Mouse (Mus musculus): ENCODE measurements around the gene Parp3. TPM values are rescaled to one million over a fixed set of nuclear protein-coding genes. Genes with fewer than 3 reads are reported as not detected.

Gene Parp3
- polyA plus RNA-seq, 3 experiments from 2014 or later = 32.4 to 68.7 (median 54.1) TPM

DNA sequence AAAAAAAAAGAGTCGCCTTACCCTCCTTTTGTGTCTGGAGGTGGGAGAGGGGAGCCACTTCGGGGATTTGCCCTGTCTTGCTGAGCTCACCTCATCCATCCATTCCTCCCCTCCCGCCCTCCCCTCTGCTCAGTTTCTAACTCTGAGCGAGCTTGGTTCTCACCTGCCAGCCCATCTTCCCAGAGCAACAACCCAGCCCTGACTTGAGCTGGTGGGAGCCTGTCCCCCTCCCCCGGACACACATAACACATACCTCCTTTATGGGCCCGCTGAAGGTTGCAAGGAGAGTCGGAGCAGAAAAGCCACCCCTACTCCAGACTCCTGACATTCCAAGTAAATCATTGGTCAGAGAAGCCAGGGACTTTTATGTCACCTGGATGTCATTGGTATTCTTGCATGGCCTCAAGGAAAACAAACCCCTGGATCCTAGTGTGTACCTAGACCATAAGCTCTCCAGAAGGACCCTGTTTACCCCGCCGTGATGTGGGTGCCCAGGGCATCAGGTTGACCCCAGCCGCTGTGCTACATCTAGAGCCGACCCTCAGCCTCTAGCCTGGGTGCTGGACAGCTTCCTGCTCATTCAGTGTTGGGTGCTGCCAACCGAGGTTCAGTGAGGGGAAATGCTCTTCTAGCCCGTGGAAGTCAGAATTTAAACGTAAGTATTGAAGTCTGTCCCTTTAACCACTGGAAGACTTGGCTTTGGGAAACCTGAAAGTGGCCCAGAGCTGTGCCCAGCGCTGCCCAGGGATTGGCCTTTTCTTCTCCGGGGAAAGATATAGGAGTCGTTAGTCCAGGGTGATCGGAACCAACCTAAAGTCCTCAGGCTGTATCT is 55.5 kb downstream of the Parp3 start:
- no peak for ATAC-seq

DNA sequence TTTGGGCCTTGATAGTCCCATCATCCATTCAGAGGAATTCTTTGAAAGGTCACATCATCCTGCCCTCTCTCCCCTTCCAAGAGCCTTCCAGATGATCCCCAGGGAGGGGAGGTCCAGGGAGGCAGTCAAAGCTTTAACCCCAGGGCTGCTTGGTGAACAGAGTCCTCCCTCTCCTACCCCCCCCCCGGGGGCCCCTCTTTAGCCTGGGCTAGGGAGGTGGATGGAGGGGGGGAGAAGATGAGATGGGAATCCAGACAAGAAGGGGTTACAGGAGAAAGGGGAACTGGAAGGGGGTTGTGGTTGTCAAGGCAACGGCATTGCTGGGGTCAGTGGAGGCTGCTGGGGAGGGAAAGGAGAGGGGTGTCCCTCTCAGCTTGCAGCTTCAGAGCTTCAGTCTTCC is 56.1 kb downstream of the Parp3 start:
- ATAC-seq = no peak

Other genes starting within 250 kb of the Parp3 start
- 10 to 100 TPM; 40.5 to 69.7 (median 54.7) TPM for gene Alas1, start 228.3 kb downstream of the Parp3 start, polyA plus RNA-seq (2017; shearing (Covaris generic))
- 10 to 100 TPM in 1 of 3 experiments, 1 to 10 TPM in 2; 3.6 to 21.4 (median 4.8) TPM for gene Poc1a, start 195.9 kb downstream of the Parp3 start, polyA plus RNA-seq (2017; shearing (Covaris generic))
- gene Dusp7, start 108.3 kb downstream of the Parp3 start, polyA plus RNA-seq (2017; shearing (Covaris generic)) = 10 to 100 TPM; 20.2 to 22.2 (median 21.4) TPM
- 1,000 to 10,000 TPM; 1,038 to 1,832 (median 1,102) TPM for gene Rpl29, start 47.5 kb downstream of the Parp3 start, polyA plus RNA-seq (2017; shearing (Covaris generic))
- gene Acy1, start 38.6 kb downstream of the Parp3 start, polyA plus RNA-seq (2017; shearing (Covaris generic)) = 10 to 100 TPM in 1 of 3 experiments, 1 to 10 TPM in 2; 8.9 to 14.6 (median 9.4) TPM
- 10 to 100 TPM in 2 of 3 experiments, 1 to 10 TPM in 1; 6.3 to 17.6 (median 12.6) TPM for gene Abhd14b, start 29.5 kb downstream of the Parp3 start, polyA plus RNA-seq (2017; shearing (Covaris generic))
- gene Abhd14a, start 29.3 kb downstream of the Parp3 start, polyA plus RNA-seq (2017; shearing (Covaris generic)) = 10 to 100 TPM in 2 of 3 experiments, 1 to 10 TPM in 1; 8.1 to 14.9 (median 14.4) TPM
- 1 to 10 TPM; 4.1 to 5.0 (median 4.4) TPM for gene Pcbp4, start 23.7 kb downstream of the Parp3 start, polyA plus RNA-seq (2017; shearing (Covaris generic))
- gene Gpr62, start 11.0 kb downstream of the Parp3 start, polyA plus RNA-seq (2017; shearing (Covaris generic)) = not detected
- gene Rrp9, start 986 bp downstream of the Parp3 start, polyA plus RNA-seq (2017; shearing (Covaris generic)) = 10 to 100 TPM; 21.5 to 34.6 (median 29.4) TPM
- not detected for gene Iqcf1, start 23.0 kb upstream of the Parp3 start, polyA plus RNA-seq (2017; shearing (Covaris generic))
- gene Iqcf5, start 37.6 kb upstream of the Parp3 start, polyA plus RNA-seq (2017; shearing (Covaris generic)) = not detected
- not detected for gene Iqcf3, start 84.7 kb upstream of the Parp3 start, polyA plus RNA-seq (2017; shearing (Covaris generic))
- gene Iqcf4, start 94.0 kb upstream of the Parp3 start, polyA plus RNA-seq (2017; shearing (Covaris generic)) = not detected
- not detected for gene Iqcf6, start 149.6 kb upstream of the Parp3 start, polyA plus RNA-seq (2017; shearing (Covaris generic))
- gene Grm2, start 179.1 kb upstream of the Parp3 start, polyA plus RNA-seq (2017; shearing (Covaris generic)) = not detected
- 10 to 100 TPM; 23.1 to 36.9 (median 34.4) TPM for gene Tex264, start 209.0 kb upstream of the Parp3 start, polyA plus RNA-seq (2017; shearing (Covaris generic))